Mouse (Mus musculus): ENCODE results near the gene Cela2a. TPM values are rescaled to one million over a fixed set of nuclear protein-coding genes. Genes with fewer than 3 reads are reported as not detected.

Cela2a gene
- total and polyA plus RNA-seq, 3 experiments: not detected

- Histone ChIP-seq H3K27me3 (ENCODE audit: insufficient read depth, low read length) (no peaks in the 10 kb centered on the region), H3K9me3 (replicated peaks) (no peaks in the 10 kb centered on the region), H3K4me1 (ENCODE audit: insufficient read depth, low read depth, low read length) (peaks cover 19% of the 10 kb centered on the region), H3K36me3 (replicated peaks) (peaks cover 99% of the 10 kb centered on the region), H3K4me3 (ENCODE audit: low read depth, low read length) (no peak overlapping the region)
- DNase-seq (ENCODE audit: low spot score): no peak
- TF ChIP-seq GATA2 (IDR thresholded peaks at IDR 0.05; ENCODE audit: borderline replicate concordance, low read depth, low read length): no peak
- no peak for TF ChIP-seq CTCF (IDR thresholded peaks at IDR 0.05; ENCODE audit: low read depth, low read length)
- no peak for TF ChIP-seq GATA1 (IDR thresholded peaks at IDR 0.05; ENCODE audit: borderline replicate concordance, low read length)
- TF ChIP-seq TAL1 (conservative IDR thresholded peaks at IDR 0.05; ENCODE audit: low read depth, low read length): no peak
- TF ChIP-seq POLR2AphosphoS5 (IDR thresholded peaks at IDR 0.05; ENCODE audit: insufficient replicate concordance, low read depth, low read length): no peak
- no peak for ATAC-seq (ENCODE audit: extremely low read depth, insufficient number of reproducible peaks, low FRiP score, poor library complexity, severe bottlenecking)
Observed at GRCm38 (mm10) chr4:141865600-141865999, 39.6 kb upstream of the Cela2a start.

GRCm38 (mm10) chr4:141865006-141865405, 39.0 kb upstream of the Cela2a start:
- H3K27me3 ChIP-seq (ENCODE audit: insufficient read depth, low read length): no peaks in the 10 kb centered on the region
- H3K4me3 ChIP-seq (ENCODE audit: low read depth, low read length): no peak overlapping the region
- no peak for DNase-seq (ENCODE audit: low spot score)
- TF ChIP-seq POLR2AphosphoS5 (IDR thresholded peaks at IDR 0.05; ENCODE audit: insufficient replicate concordance, low read depth, low read length) (no peak), CTCF (IDR thresholded peaks at IDR 0.05; ENCODE audit: low read depth, low read length) (no peak), GATA1 (IDR thresholded peaks at IDR 0.05; ENCODE audit: borderline replicate concordance, low read length) (no peak), GATA2 (IDR thresholded peaks at IDR 0.05; ENCODE audit: borderline replicate concordance, low read depth, low read length) (no peak), TAL1 (conservative IDR thresholded peaks at IDR 0.05; ENCODE audit: low read depth, low read length) (no peak)
- no peak for ATAC-seq (ENCODE audit: extremely low read depth, insufficient number of reproducible peaks, low FRiP score, poor library complexity, severe bottlenecking)
- H3K9me3 ChIP-seq (replicated peaks): no peaks in the 10 kb centered on the region
- peaks cover 17% of the 10 kb centered on the region for H3K4me1 ChIP-seq (ENCODE audit: insufficient read depth, low read depth, low read length)
- H3K36me3 ChIP-seq (replicated peaks): peaks cover 99% of the 10 kb centered on the region

DNA sequence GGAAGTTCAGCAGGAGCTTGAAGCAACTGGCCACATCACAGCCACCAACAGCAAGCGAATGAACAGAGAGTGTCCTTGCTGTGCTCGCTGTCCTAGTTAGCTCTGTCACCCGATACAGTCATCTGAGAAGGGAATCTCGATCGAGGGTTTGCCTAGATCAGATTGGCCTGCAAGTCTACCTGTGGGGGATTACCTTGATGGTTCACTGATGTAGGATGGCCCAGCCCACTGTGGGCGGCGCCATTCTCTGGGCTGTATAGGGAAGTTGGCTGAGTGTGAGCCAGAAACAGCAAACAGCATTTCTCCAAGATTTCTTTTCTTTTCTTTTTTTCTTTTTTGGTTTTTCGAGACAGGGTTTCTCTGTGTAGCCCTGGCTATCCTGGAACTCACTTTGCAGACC, 38.5 kb upstream of the Cela2a start:
- Histone ChIP-seq H3K4me1 (ENCODE audit: insufficient read depth, low read depth, low read length) (peaks cover 12% of the 10 kb centered on the region), H3K27me3 (ENCODE audit: insufficient read depth, low read length) (no peaks in the 10 kb centered on the region), H3K36me3 (replicated peaks) (peaks cover 99% of the 10 kb centered on the region), H3K4me3 (ENCODE audit: low read depth, low read length) (no peak overlapping the region), H3K9me3 (replicated peaks) (no peaks in the 10 kb centered on the region)
- DNase-seq (ENCODE audit: low spot score): no peak
- no peak for ATAC-seq (ENCODE audit: extremely low read depth, insufficient number of reproducible peaks, low FRiP score, poor library complexity, severe bottlenecking)
- TF ChIP-seq GATA1 (IDR thresholded peaks at IDR 0.05; ENCODE audit: borderline replicate concordance, low read length) (no peak), GATA2 (IDR thresholded peaks at IDR 0.05; ENCODE audit: borderline replicate concordance, low read depth, low read length) (no peak), CTCF (IDR thresholded peaks at IDR 0.05; ENCODE audit: low read depth, low read length) (no peak), TAL1 (conservative IDR thresholded peaks at IDR 0.05; ENCODE audit: low read depth, low read length) (no peak), POLR2AphosphoS5 (IDR thresholded peaks at IDR 0.05; ENCODE audit: insufficient replicate concordance, low read depth, low read length) (no peak)

DNA sequence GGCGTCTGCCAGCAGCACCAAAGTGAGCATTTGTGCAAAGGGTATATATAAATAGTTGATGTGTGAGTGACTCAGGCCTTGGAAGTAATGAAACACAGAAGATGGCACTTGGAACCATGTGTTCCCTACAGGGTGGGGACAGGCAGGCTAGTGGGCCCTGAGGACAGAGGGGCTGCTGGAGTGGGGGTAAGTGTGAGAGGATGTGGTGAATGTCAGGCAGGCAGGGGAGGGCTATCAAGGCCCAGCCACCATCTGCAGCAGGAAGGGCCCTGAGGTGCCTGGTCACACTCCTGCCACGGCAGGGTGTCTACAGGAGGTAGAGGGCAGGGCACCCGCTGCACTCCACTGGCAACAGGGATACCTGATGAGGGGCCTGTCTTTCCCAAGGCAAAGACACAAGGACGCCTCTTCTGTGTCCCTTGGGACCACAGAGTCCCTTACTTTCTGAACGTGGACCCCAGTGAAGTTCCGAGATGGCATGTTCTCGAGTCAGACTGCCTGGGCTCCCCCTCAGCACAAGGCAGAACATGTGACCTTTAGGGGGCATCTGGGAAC, 37.8 kb upstream of the Cela2a start:
- no peak for ATAC-seq (ENCODE audit: extremely low read depth, insufficient number of reproducible peaks, low FRiP score, poor library complexity, severe bottlenecking)
- DNase-seq (ENCODE audit: low spot score): no peak
- Histone ChIP-seq H3K9me3 (replicated peaks) (no peaks in the 10 kb centered on the region), H3K4me3 (ENCODE audit: low read depth, low read length) (no peak overlapping the region), H3K36me3 (replicated peaks) (peaks cover 99% of the 10 kb centered on the region), H3K4me1 (ENCODE audit: insufficient read depth, low read depth, low read length) (peaks cover 10% of the 10 kb centered on the region), H3K27me3 (ENCODE audit: insufficient read depth, low read length) (no peaks in the 10 kb centered on the region)
- no peak for TF ChIP-seq GATA1 (IDR thresholded peaks at IDR 0.05; ENCODE audit: borderline replicate concordance, low read length)

DNA sequence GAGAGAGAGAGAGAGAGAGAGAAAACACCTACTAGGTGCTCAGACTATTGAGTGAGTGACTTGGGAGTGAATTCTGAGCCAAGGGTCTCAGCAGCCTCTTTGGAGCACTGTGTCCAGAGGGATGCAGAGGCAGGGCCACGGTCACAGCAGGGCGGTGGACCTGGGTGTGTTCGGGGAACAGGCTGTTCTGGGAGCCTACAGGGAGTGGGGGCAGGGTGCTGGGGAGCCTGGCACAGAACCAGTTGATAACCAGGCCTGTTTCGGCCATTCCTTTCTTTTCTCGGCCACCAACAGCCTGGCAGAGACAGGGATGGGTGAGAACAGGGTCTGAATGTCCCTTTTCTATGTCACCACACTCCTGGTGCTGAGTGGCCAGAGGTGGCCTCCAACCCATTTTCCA, 36.9 kb upstream of the Cela2a start:
- DNase-seq (ENCODE audit: low spot score) (no peak), ATAC-seq (ENCODE audit: extremely low read depth, insufficient number of reproducible peaks, low FRiP score, poor library complexity, severe bottlenecking) (no peak)
- Histone ChIP-seq H3K4me3 (ENCODE audit: low read depth, low read length) (no peak overlapping the region), H3K4me1 (ENCODE audit: insufficient read depth, low read depth, low read length) (peaks cover 10% of the 10 kb centered on the region), H3K9me3 (replicated peaks) (no peaks in the 10 kb centered on the region), H3K27me3 (ENCODE audit: insufficient read depth, low read length) (no peaks in the 10 kb centered on the region), H3K36me3 (replicated peaks) (peaks cover 97% of the 10 kb centered on the region)
- no peak for TF ChIP-seq GATA1 (IDR thresholded peaks at IDR 0.05; ENCODE audit: borderline replicate concordance, low read length)
- no peak for TF ChIP-seq TAL1 (conservative IDR thresholded peaks at IDR 0.05; ENCODE audit: low read depth, low read length)
- no peak for TF ChIP-seq CTCF (IDR thresholded peaks at IDR 0.05; ENCODE audit: low read depth, low read length)
- no peak for TF ChIP-seq GATA2 (IDR thresholded peaks at IDR 0.05; ENCODE audit: borderline replicate concordance, low read depth, low read length)
- no peak for TF ChIP-seq POLR2AphosphoS5 (IDR thresholded peaks at IDR 0.05; ENCODE audit: insufficient replicate concordance, low read depth, low read length)

- TF ChIP-seq POLR2AphosphoS5 (IDR thresholded peaks at IDR 0.05; ENCODE audit: insufficient replicate concordance, low read depth, low read length) (no peak), TAL1 (conservative IDR thresholded peaks at IDR 0.05; ENCODE audit: low read depth, low read length) (no peak), GATA2 (IDR thresholded peaks at IDR 0.05; ENCODE audit: borderline replicate concordance, low read depth, low read length) (no peak), GATA1 (IDR thresholded peaks at IDR 0.05; ENCODE audit: borderline replicate concordance, low read length) (no peak), CTCF (IDR thresholded peaks at IDR 0.05; ENCODE audit: low read depth, low read length) (no peak)
Observed at GRCm38 (mm10) chr4:141861591-141862295, 35.8 kb upstream of the Cela2a start.

More at GRCm38 (mm10) chr4:141861591-141862295, 35.8 kb upstream of the Cela2a start:
- peaks cover 14% of the 10 kb centered on the region for H3K4me1 ChIP-seq (ENCODE audit: insufficient read depth, low read depth, low read length)
- H3K27me3 ChIP-seq (ENCODE audit: insufficient read depth, low read length): no peaks in the 10 kb centered on the region
- ATAC-seq (ENCODE audit: extremely low read depth, insufficient number of reproducible peaks, low FRiP score, poor library complexity, severe bottlenecking) (no peak), DNase-seq (ENCODE audit: low spot score) (no peak)
- H3K9me3 ChIP-seq (replicated peaks): no peaks in the 10 kb centered on the region
- H3K36me3 ChIP-seq (replicated peaks): peaks cover 93% of the 10 kb centered on the region
- H3K4me3 ChIP-seq (ENCODE audit: low read depth, low read length): no peak overlapping the region
